Mouse (Mus musculus) hindbrain, embryonic 11.5 days (tissue): ENCODE measurements at regions not wholly inside any gene's neighbourhood (a gene's known extent, or its start where the extent isn't known, plus 50 kb on each side); places are given as distances from the start of the nearest gene placed in this dataset.
A peak's percentile ranks its signal among the peaks of the same experiment; 100 is the strongest.

Experiments
- ATAC-seq: fragments of 200-750 bp; cut with Nextera tagmentation; 2 replicates; pipeline ENCODE4 v1.8.0; 2017; ENCODE audit warnings: mild to moderate bottlenecking, moderate TSS enrichment, moderate library complexity; ENCODE audit not compliant: low FRiP score
- DNase-seq: peaks from one replicate; pipeline ENCODE4 v3.0.0-alpha.2; 2015; ENCODE audit warnings: low spot score
- H3K27ac ChIP-seq: fragments of 300-500 bp; sonication (generic); 2 replicates; pipeline ENCODE4 v1.5.1; 2014; ENCODE audit warnings: mild to moderate bottlenecking, low read depth, low read length
- H3K27me3 ChIP-seq: fragments of 300-500 bp; sonication (generic); 2 replicates; pipeline ENCODE4 v1.6.1; 2014; ENCODE audit warnings: mild to moderate bottlenecking, low read length, moderate library complexity, mixed read lengths; ENCODE audit not compliant: control insufficient read depth, insufficient read depth
- H3K36me3 ChIP-seq: fragments of 300-500 bp; sonication (generic); 2 replicates; pipeline ENCODE4 v1.6.1; 2014; ENCODE audit warnings: mild to moderate bottlenecking, low read length, moderate library complexity, mixed read lengths; ENCODE audit not compliant: control insufficient read depth, insufficient read depth
- H3K4me1 ChIP-seq: fragments of 300-500 bp; sonication (generic); replicated peaks from 2 replicates; pipeline ENCODE4 v1.6.1; 2014; ENCODE audit warnings: low read length, mixed read lengths; ENCODE audit not compliant: control insufficient read depth, insufficient read depth
- H3K4me2 ChIP-seq: fragments of 300-500 bp; sonication (generic); replicated peaks from 2 replicates; pipeline ENCODE4 v1.6.1; 2014; ENCODE audit warnings: mild to moderate bottlenecking, low read depth, low read length
- H3K4me3 ChIP-seq: fragments of 300-500 bp; sonication (generic); 2 replicates; pipeline ENCODE4 v1.5.1; 2014; ENCODE audit warnings: low read depth, low read length
- H3K9ac ChIP-seq: fragments of 300-500 bp; sonication (generic); 2 replicates; pipeline ENCODE4 v1.6.1; 2014; ENCODE audit warnings: low read depth, low read length
- H3K9me3 ChIP-seq: fragments of 300-500 bp; sonication (generic); 2 replicates; pipeline ENCODE4 v1.6.1; 2016; ENCODE audit warnings: low read length; ENCODE audit not compliant: control insufficient read depth
- WGBS: fragments of 180-500 bp; shearing (Covaris S2); extraction: QIAGEN DNeasy Blood & Tissue Kit; methylation state at CpG from one replicate; pipeline ENCODE4 v1.1.7; 2014; 5-methylcytosine and 5-hydroxymethylcytosine counted together

DNA sequence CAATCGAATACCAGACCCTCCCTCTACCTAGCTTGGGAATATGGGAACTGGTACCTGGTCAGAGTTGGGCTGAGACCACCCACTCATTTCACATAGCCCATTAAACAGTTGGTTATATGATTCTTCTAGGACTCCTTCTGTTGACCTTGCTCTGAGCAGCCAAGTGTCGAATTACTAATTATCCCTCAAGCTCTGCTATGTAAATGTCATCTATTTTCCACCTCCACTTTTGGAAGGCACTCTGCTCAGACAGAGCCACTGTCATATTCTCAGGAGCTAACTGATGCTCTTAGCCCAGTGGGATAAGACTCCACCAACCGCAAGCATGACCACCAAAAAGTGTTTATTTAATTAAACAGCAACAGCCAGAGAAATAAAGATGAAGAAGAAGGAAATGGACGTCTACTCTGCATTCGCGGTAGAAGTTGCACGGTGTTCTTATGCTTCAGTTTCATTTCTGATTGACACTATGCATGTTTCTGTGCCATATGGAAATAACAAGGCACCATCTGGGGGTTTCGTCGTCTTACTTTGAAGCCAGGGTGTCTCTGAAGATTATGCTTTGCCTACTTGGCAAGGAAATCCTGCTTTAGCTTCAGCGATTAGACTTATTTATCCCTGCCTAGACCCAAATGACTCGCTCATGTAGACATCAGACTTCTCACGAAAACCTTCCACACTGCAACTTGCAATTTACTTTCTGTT lies 206.5 kb downstream of the Csl start:
- H3K4me2 ChIP-seq = no peak overlapping the region
- no peak for ATAC-seq
- H3K27me3 ChIP-seq = no peaks in the 10 kb centered on the region
- no peak overlapping the region for H3K4me3 ChIP-seq
- H3K9ac ChIP-seq = no peak overlapping the region
- no peaks in the 10 kb centered on the region for H3K36me3 ChIP-seq
- H3K9me3 ChIP-seq = no peaks in the 10 kb centered on the region
- no peak overlapping the region for H3K27ac ChIP-seq
- H3K4me1 ChIP-seq = no peaks in the 10 kb centered on the region
- WGBS = 87% methylated on average over 12 of the region's 12 CpGs
- no peak for DNase-seq

DNA sequence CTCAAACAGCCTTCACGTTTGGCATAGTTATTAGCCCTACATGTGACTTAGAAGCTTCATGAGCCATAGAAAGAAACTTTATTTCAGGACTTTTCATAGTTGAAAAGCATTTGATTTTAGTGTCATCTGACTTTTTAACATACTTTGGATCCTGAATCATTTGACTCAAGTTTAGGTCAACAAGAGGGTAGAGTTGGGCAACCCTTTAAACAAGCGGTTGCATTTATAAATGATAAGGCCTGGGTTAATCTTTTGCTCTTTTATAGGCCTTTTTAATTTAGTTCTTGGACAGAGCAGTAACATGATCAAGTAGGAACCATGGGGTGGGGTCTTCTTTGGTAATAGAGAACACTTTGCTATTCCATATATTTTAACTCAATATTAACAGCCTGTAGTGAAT lies 204.4 kb downstream of the Csl start:
- H3K9me3 ChIP-seq = no peaks in the 10 kb centered on the region
- WGBS = 91% methylated on average over 2 of the region's 2 CpGs
- no peak overlapping the region for H3K27ac ChIP-seq
- ATAC-seq (no peak), DNase-seq (no peak)
- H3K4me3 ChIP-seq = no peak overlapping the region
- H3K4me2 ChIP-seq = no peak overlapping the region
- no peaks in the 10 kb centered on the region for H3K4me1 ChIP-seq
- H3K27me3 ChIP-seq = no peaks in the 10 kb centered on the region
- H3K36me3 ChIP-seq = no peaks in the 10 kb centered on the region
- no peak overlapping the region for H3K9ac ChIP-seq

DNA sequence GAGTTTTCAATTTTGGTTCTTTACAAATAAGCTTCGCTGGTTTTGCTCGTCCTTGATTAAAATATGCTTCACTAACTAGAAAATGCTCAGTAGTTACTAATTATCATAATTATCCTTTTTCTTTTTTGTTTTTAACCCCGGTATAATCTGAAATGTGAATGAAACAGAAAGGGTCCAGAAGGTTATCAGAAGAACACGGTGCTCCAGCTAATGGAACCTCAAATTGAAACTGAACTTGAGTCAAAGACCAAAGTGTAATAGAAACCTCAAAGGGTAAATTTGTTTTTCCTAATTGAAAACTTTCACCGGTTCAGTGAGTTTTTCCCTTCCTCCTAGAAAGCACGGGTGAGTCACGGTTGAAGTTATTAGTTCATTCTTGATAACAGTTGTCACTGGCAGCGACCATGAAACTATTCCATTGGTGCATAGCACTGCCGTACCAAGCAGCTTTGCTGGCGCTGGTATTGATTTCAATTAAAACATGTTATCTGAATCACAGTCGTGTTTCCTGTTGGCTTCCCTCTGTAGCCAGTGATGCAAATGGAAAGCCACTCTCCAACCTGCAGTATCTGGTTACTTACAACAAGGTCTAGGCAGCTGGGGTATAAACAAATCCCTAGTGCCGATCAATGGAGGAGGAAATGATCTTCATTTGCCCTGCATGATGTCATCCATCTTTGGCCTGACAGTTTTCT lies 203.7 kb downstream of the Csl start:
- Histone ChIP-seq H3K4me1 (no peaks in the 10 kb centered on the region), H3K4me3 (no peak overlapping the region), H3K9ac (no peak overlapping the region), H3K27me3 (no peaks in the 10 kb centered on the region), H3K36me3 (no peaks in the 10 kb centered on the region), H3K9me3 (no peaks in the 10 kb centered on the region), H3K27ac (peak overlapping the region; percentile 45; the same call in 1 of the 2 replicates), H3K4me2 (no peak overlapping the region)
- ATAC-seq (peak; percentile 74), DNase-seq (no peak)
- WGBS = 61% methylated on average over 12 of the region's 12 CpGs

DNA sequence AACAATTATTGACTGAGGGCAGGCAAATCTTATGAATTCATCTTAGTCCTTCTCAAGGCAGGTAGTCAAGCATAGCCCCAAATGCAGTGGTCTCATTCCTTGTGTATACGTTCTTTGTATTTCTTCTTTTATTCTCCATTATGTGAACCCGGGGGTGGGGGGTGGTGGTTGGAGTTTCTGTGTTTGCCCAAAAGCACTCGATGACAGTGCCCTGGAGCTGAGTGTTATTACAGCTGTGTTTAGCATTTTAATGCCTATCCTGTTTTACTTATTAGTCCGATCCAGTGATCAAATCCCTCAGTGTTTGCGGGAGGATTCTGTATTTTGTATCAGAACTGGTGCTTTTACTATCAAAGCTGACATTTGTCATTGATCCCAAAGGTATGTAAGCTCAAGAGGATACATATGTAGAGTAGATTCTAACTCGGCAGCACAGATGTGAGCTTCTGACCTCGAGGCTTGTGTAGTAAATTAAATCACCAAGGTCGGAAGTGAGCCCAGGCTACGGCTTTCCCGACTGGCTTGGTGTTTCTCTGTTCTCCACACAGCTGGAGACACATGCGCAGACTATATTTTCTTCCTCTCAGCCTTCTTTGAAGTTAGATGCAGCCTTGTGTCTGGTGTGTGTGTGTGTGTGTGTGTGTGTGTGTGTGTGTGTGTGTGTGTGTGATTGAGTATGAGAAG lies 203.0 kb downstream of the Csl start:
- H3K36me3 ChIP-seq = no peaks in the 10 kb centered on the region
- H3K4me2 ChIP-seq = no peak overlapping the region
- ATAC-seq (peak; percentile 19; the same call in 1 of the 2 replicates), DNase-seq (peak; percentile 31)
- H3K4me3 ChIP-seq = no peak overlapping the region
- H3K9ac ChIP-seq = no peak overlapping the region
- H3K9me3 ChIP-seq = no peaks in the 10 kb centered on the region
- WGBS = 52% methylated on average over 11 of the region's 11 CpGs
- H3K27ac ChIP-seq = peak overlapping the region; percentile 45; the same call in 1 of the 2 replicates
- H3K27me3 ChIP-seq = no peaks in the 10 kb centered on the region
- H3K4me1 ChIP-seq = no peaks in the 10 kb centered on the region

DNA sequence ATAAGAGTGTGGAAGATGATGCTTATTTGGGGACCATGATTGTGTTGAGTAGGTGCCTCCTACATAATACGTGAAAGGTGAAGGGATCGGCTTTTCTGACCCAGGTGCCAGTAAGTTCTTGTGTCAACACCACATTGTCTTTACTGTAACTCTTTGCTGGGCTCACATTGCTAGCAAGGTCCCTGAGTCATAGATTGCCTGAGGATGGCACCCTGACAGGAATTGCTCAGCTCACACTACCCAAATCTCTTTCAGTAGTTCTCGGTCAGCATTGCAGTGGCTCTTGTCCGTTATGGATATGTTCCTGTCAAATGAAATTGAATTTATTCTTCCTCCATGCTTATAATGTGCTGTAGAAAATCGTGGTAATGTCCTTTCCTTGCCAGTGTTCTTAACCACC lies 200.8 kb downstream of the Csl start:
- 86% methylated on average over 5 of the region's 5 CpGs for WGBS
- H3K4me2 ChIP-seq = no peak overlapping the region
- no peaks in the 10 kb centered on the region for H3K36me3 ChIP-seq
- H3K9me3 ChIP-seq = no peaks in the 10 kb centered on the region
- no peak for ATAC-seq
- no peak overlapping the region for H3K9ac ChIP-seq
- H3K27me3 ChIP-seq = no peaks in the 10 kb centered on the region
- no peak overlapping the region for H3K4me3 ChIP-seq
- no peak overlapping the region for H3K27ac ChIP-seq
- no peaks in the 10 kb centered on the region for H3K4me1 ChIP-seq
- DNase-seq = no peak

DNA sequence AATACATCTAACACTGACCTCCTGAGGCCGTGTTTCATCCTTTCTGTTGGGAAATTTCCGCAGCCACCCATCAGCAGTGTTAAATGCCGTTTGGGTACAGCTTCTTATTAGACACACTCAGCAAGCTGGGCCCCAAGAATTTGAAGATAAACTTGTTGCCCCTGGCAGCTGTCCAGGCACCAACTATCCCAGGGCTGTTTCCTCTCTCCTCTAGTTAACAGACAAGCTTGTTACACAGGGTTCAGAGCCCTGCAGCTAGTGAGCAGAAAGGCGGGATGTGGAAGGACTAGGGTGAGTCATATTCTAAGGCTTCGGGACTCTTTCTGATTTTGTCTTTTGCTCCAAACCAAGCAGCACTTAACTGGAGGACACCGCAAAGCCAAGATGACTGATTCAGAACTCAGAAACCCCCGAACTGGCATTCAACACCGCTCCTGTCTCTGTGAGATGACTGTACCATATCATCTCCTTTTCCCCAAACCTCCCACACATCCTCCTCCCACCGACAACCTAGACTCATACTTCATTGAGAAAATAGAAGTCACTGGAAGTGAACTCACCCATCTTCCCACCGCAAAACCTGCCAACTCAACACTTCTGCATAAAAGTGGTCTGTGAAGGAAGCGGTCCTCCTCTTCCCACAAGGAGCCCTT lies 198.2 kb downstream of the Csl start:
- H3K4me1 ChIP-seq = no peaks in the 10 kb centered on the region
- ATAC-seq = no peak

DNA sequence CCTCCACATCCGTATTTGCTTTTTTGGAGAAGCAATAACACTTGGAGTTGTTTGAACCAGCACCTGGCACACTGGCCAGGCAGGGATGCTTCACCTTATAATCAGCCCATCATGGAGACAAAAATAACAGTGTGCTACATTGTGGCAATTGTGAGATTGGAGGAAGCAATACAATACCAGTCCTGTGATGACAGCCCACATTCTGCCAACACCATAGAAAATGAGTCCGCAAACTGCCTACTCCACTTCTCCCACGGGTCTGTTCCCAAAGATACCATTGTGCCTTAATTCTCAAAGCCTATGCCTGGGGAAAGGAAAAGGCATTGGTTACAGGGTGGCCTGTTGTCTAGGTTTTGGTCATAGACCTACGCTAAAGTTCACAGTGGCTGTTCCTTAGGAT lies 194.9 kb downstream of the Csl start:
- 84% methylated on average over 4 of the region's 4 CpGs for WGBS
- DNase-seq (no peak), ATAC-seq (no peak)

More for the DNA sequence above, 198.2 kb downstream of the Csl start:
- WGBS = 89% methylated on average over 11 of the region's 11 CpGs
- H3K27ac ChIP-seq = no peak overlapping the region
- H3K9ac ChIP-seq = no peak overlapping the region
- no peaks in the 10 kb centered on the region for H3K9me3 ChIP-seq
- H3K4me3 ChIP-seq = no peak overlapping the region
- H3K4me2 ChIP-seq = no peak overlapping the region
- DNase-seq = no peak
- H3K36me3 ChIP-seq = no peaks in the 10 kb centered on the region
- H3K27me3 ChIP-seq = no peaks in the 10 kb centered on the region

DNA sequence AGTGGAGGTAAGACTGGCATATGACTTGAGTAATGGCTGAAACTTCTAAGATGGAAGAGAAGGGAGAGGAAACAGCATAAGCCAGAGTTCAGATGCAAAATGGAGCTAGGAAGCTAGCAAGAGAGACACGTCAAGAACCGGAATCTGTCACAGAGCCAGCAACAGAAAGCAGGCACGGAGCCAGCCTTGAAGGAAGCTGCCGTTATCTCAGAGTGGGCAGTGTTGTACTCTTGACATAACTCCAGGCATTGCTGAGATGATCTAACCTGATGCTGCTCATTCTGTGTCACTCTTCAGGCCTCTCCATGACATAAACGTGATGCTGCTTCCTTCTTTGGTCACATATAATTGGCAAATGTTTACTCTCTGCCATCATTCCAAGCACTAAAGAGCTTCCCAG lies 191.0 kb downstream of the Csl start:
- Histone ChIP-seq H3K4me2 (no peak overlapping the region), H3K36me3 (no peaks in the 10 kb centered on the region), H3K27ac (no peak overlapping the region), H3K4me3 (no peak overlapping the region), H3K9me3 (no peaks in the 10 kb centered on the region), H3K27me3 (no peaks in the 10 kb centered on the region), H3K4me1 (no peaks in the 10 kb centered on the region), H3K9ac (no peak overlapping the region)
- 88% methylated on average over 5 of the region's 5 CpGs for WGBS
- DNase-seq (no peak), ATAC-seq (no peak)

More for the DNA sequence above, 194.9 kb downstream of the Csl start:
- Histone ChIP-seq H3K27ac (no peak overlapping the region), H3K36me3 (no peaks in the 10 kb centered on the region), H3K9ac (no peak overlapping the region), H3K27me3 (no peaks in the 10 kb centered on the region), H3K9me3 (no peaks in the 10 kb centered on the region), H3K4me1 (no peaks in the 10 kb centered on the region), H3K4me2 (no peak overlapping the region), H3K4me3 (no peak overlapping the region)
